Mouse (Mus musculus) erythroblast, adult 5-6 weeks (primary cell): ENCODE data around the gene Fkbpl. TPM values are rescaled to one million over a fixed set of nuclear protein-coding genes. Genes with fewer than 3 reads are reported as not detected.

ENCODE experiments used
- ATAC-seq: replicated peaks from 2 replicates; pipeline ENCODE4 v1.8.0; 2016; ENCODE audit warnings: moderate number of reproducible peaks, mild to moderate bottlenecking, moderate TSS enrichment, inconsistent platforms; ENCODE audit not compliant: poor library complexity, low FRiP score, severe bottlenecking
- total RNA-seq, 2 experiments: library from RNA; stranded (forward) in 1 of 2; stranded (reverse) in 1 of 2; fragments of 150-400 nt in 1 of 2; fragments of 200-764, 138-1000 nt in 1 of 2; gene quantifications; 2 replicates each; pipeline versions ENCODE4 v1.2.3 to v1.2.4; 2015 to 2017; ENCODE audit warnings: low replicate concordance in 2 of 2

Gene Fkbpl
- total RNA-seq, 2 experiments from 2014 or later, result 3.9 TPM; not detected in 1

GRCm38 (mm10) chr17:34659897-34660214, 15.3 kb downstream of the Fkbpl start:
- no peak for ATAC-seq

GRCm38 (mm10) chr17:34660259-34660820, 15.8 kb downstream of the Fkbpl start:
- ATAC-seq, result no peak

- no peak for ATAC-seq
These were observed 16.6 kb downstream of the Fkbpl start for GRCm38 (mm10) chr17:34661121-34661591.

GRCm38 (mm10) chr17:34662468-34662867, 17.9 kb downstream of the Fkbpl start:
- no peak for ATAC-seq

GRCm38 (mm10) chr17:34662978-34663377, 18.4 kb downstream of the Fkbpl start:
- ATAC-seq, result no peak

- no peak for ATAC-seq
These were observed 19.0 kb downstream of the Fkbpl start for GRCm38 (mm10) chr17:34663558-34663957.

GRCm38 (mm10) chr17:34664472-34664871, 19.9 kb downstream of the Fkbpl start:
- ATAC-seq, result no peak

GRCm38 (mm10) chr17:34670235-34670634, 25.7 kb downstream of the Fkbpl start, which contains the start of gene Tnxb:
TSS of gene Tnxb (plus strand) at chr17:34670535.
- no peak for ATAC-seq

GRCm38 (mm10) chr17:34671151-34672066, 26.8 kb downstream of the Fkbpl start:
- no peak for ATAC-seq

- ATAC-seq, result no peak
These were observed 27.8 kb downstream of the Fkbpl start for GRCm38 (mm10) chr17:34672246-34672792.

- no peak for ATAC-seq
These were observed 28.6 kb downstream of the Fkbpl start for GRCm38 (mm10) chr17:34673139-34673538.

- no peak for ATAC-seq
These were observed 30.1 kb downstream of the Fkbpl start for GRCm38 (mm10) chr17:34674524-34675204.

- no peak for ATAC-seq
These were observed 30.9 kb downstream of the Fkbpl start for GRCm38 (mm10) chr17:34675205-34676092.

- ATAC-seq, result no peak
These were observed 31.5 kb downstream of the Fkbpl start for GRCm38 (mm10) chr17:34676093-34676460.

GRCm38 (mm10) chr17:34676671-34677070, 32.1 kb downstream of the Fkbpl start:
- ATAC-seq, result no peak

GRCm38 (mm10) chr17:34680191-34680590, 35.6 kb downstream of the Fkbpl start:
- no peak for ATAC-seq

GRCm38 (mm10) chr17:34680621-34681020, 36.1 kb downstream of the Fkbpl start:
- ATAC-seq, result no peak

GRCm38 (mm10) chr17:34681132-34681571, 36.6 kb downstream of the Fkbpl start:
- ATAC-seq, result no peak

GRCm38 (mm10) chr17:34681881-34682536, 37.4 kb downstream of the Fkbpl start:
- no peak for ATAC-seq
